Mouse (Mus musculus) erythroblast, embryonic 14.5 days (primary cell): Measurements from ENCODE around the gene Rnf121.

Experiments
- GATA1 ChIP-seq: IDR thresholded peaks from 2 replicates; pipeline ENCODE4 v1.6.1; 2012; ENCODE audit warnings: low read length, inconsistent platforms, mixed read lengths
- TAL1 ChIP-seq: IDR thresholded peaks from 3 replicates; pipeline ENCODE4 v1.6.1; 2012; ENCODE audit warnings: low read length, inconsistent platforms, mixed read lengths

- TF ChIP-seq TAL1 = no peak
- no peak for TF ChIP-seq GATA1
These were observed 15.0 kb upstream of the Rnf121 start for GRCm38 (mm10) chr7:102080311-102080710.
